Mouse (Mus musculus) intestine, postnatal 0 days (tissue): Measurements from ENCODE around the gene Olfr314. TPM values are rescaled to one million over a fixed set of nuclear protein-coding genes. Genes with fewer than 3 reads are reported as not detected.
"Not testable (repeated sequence)": the region's sequence is repeated elsewhere in the genome, so short reads cannot be mapped to it uniquely, and the experiment has no call there.

Experiments used
- ATAC-seq: fragments of 200-750 bp; cut with Nextera tagmentation; 2 replicates; pipeline ENCODE4 v1.8.0; 2017; ENCODE audit warnings: mild to moderate bottlenecking, moderate TSS enrichment, moderate library complexity
- H3K27ac ChIP-seq: fragments of 300-500 bp; sonication (generic); 2 replicates; pipeline ENCODE4 v1.5.1; 2014; ENCODE audit warnings: mild to moderate bottlenecking, low read depth, low read length, moderate library complexity
- H3K27me3 ChIP-seq: fragments of 300-500 bp; sonication (generic); replicated peaks from 2 replicates; pipeline ENCODE4 v1.6.1; 2014; ENCODE audit warnings: low read length, mixed read lengths; ENCODE audit not compliant: control insufficient read depth, insufficient read depth
- H3K36me3 ChIP-seq: fragments of 300-500 bp; sonication (generic); 2 replicates; pipeline ENCODE4 v1.6.1; 2014; ENCODE audit warnings: mild to moderate bottlenecking, moderate library complexity; ENCODE audit not compliant: control insufficient read depth, insufficient read depth
- H3K4me1 ChIP-seq: fragments of 300-500 bp; sonication (generic); replicated peaks from 2 replicates; pipeline ENCODE4 v1.6.1; 2014; ENCODE audit warnings: antibody characterized with exemption, low read length, mixed read lengths; ENCODE audit not compliant: control insufficient read depth, insufficient read depth
- H3K4me2 ChIP-seq: fragments of 300-500 bp; sonication (generic); replicated peaks from 2 replicates; pipeline ENCODE4 v1.6.1; 2014; ENCODE audit warnings: low read depth, mild to moderate bottlenecking, moderate library complexity
- H3K4me3 ChIP-seq: fragments of 300-500 bp; sonication (generic); 2 replicates; pipeline ENCODE4 v1.5.1; 2014; ENCODE audit warnings: low read depth, low read length
- H3K9ac ChIP-seq: fragments of 300-500 bp; sonication (generic); 2 replicates; pipeline ENCODE4 v1.6.1; 2014; ENCODE audit warnings: mild to moderate bottlenecking, low read depth, low read length
- H3K9me3 ChIP-seq: fragments of 300-500 bp; sonication (generic); 2 replicates; pipeline ENCODE4 v1.6.1; 2016; ENCODE audit warnings: mixed run types; ENCODE audit not compliant: control insufficient read depth
- CTCF ChIP-seq: sonication (generic); IDR thresholded peaks from 2 replicates; pipeline ENCODE4 v1.5.1; 2016; ENCODE audit warnings: low read depth, mild to moderate bottlenecking, control low read depth, antibody characterized with exemption, moderate library complexity
- WGBS: fragments of 180-500 bp; shearing (Covaris S2); extraction: QIAGEN DNeasy Blood & Tissue Kit; methylation state at CpG from one replicate; pipeline ENCODE4 v1.1.7; 2014; 5-methylcytosine and 5-hydroxymethylcytosine counted together
- polyA plus RNA-seq: library from polyadenylated mRNA; unstranded; fragments of >200 nt; fragmentation: Nextera tagmentation; extraction: Ambion mirVana; gene quantifications from 2 replicates; pipeline ENCODE4 v1.2.1, GENCODE M21; 2015

The Olfr314 gene
- polyA plus RNA-seq, 1 experiment from 2014 or later: not detected

DNA sequence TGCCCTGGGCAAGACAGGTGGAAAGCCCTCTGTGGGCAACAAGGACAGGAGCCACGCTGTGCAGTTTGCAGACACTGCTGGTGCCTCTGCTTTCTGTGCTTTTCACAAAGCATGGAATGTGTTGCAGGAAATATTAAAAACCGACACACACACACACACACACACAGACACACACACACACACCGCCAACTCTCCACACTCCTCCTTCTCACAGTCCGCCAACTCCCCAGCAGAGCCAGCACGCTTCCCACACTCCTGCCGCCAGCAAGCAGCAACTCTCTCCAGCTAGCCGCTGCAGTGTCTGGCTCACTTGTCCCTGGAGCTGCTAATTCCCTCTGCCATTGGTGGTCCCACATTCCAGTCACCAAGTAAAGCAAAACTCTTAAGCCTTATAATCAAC, 14.1 kb downstream of the Olfr314 start:
- H3K9ac ChIP-seq: no peak overlapping the region
- no peaks in the 10 kb centered on the region for H3K27me3 ChIP-seq
- H3K4me1 ChIP-seq: 0 out of 2 replicates have a peak, but pooled peaks cover 2% of the 10 kb centered on the region
- no peaks in the 10 kb centered on the region for H3K36me3 ChIP-seq
- no peak overlapping the region for H3K4me2 ChIP-seq
- no peak for TF ChIP-seq CTCF
- H3K27ac ChIP-seq: no peak overlapping the region
- WGBS: 73% methylated on average over 7 of the region's 7 CpGs
- H3K9me3 ChIP-seq: no peaks in the 10 kb centered on the region
- ATAC-seq: no peak
- no peak overlapping the region for H3K4me3 ChIP-seq

- no peaks in the 10 kb centered on the region for H3K9me3 ChIP-seq
- 74% methylated on average over 5 of the region's 5 CpGs for WGBS
- 0 out of 2 replicates have a peak, but pooled peaks cover 2% of the 10 kb centered on the region for H3K4me1 ChIP-seq
- H3K36me3 ChIP-seq: no peaks in the 10 kb centered on the region
- H3K27ac ChIP-seq: no peak overlapping the region
- no peaks in the 10 kb centered on the region for H3K27me3 ChIP-seq
- no peak for ATAC-seq
- H3K4me3 ChIP-seq: no peak overlapping the region
- no peak for TF ChIP-seq CTCF
- no peak overlapping the region for H3K9ac ChIP-seq
- H3K4me2 ChIP-seq: no peak overlapping the region
These were observed 17.0 kb downstream of the Olfr314 start for GRCm38 (mm10) chr11:58799747-58800146.

DNA sequence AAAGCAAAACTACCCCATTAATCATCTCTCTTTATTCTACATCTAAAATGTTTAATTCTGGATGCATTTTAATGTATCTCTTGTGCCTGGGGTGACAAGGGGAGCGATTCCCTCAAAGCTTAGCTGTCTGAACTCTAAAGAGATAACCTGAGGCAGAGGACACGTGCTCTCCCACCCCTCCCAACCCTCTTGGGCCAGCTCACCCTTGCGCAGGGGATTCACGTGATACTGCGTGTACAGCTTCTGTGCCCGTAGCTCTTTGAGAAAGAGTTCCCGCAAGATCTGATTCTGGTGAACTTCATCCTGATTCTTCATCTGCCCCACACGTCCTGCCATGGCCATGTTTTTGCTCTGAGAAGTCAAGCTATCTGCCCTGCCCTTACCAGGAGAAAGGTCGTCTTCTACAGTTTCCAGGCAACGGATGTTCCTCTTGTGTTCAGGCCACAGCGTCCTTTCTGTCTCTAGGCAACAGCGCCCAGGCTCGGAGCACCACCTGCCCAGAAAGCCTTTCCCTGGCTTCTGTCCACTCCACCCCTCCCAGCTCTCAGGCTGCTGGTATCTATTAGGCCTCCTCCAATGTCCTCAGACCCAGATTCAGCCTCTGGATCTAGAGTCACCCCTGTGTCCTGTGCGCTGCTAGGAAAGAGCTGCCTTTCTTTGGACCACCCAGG, 18.9 kb downstream of the Olfr314 start, which contains the start of gene Fam183b:
TSS of gene Fam183b (minus strand) at position 403 of the 671 bp plus-strand sequence.
- Histone ChIP-seq H3K9me3 (no peaks in the 10 kb centered on the region), H3K27me3 (no peaks in the 10 kb centered on the region), H3K9ac (no peak within 1 kb of the TSS), H3K36me3 (no peaks in the 10 kb centered on the region), H3K4me3 (no peak within 1 kb of the TSS), H3K4me1 (0 out of 2 replicates have a peak, but pooled peaks cover 2% of the 10 kb centered on the region), H3K27ac (no peak within 1 kb of the TSS), H3K4me2 (peak within 1 kb of the TSS; percentile 44)
- 6% methylated on average over 14 of the region's 14 CpGs for WGBS
- ATAC-seq: peak; percentile 53; the same call in 1 of the 2 replicates
- TF ChIP-seq CTCF: no peak

- 13% methylated on average over 4 of the region's 4 CpGs for WGBS
- Histone ChIP-seq H3K36me3 (no peaks in the 10 kb centered on the region), H3K4me2 (no peak overlapping the region), H3K27ac (no peak overlapping the region), H3K4me1 (0 out of 2 replicates have a peak, but pooled peaks cover 2% of the 10 kb centered on the region), H3K9ac (no peak overlapping the region), H3K27me3 (no peaks in the 10 kb centered on the region), H3K9me3 (no peaks in the 10 kb centered on the region), H3K4me3 (no peak overlapping the region)
- no peak for ATAC-seq
- no peak for TF ChIP-seq CTCF
These were observed 21.1 kb downstream of the Olfr314 start for GRCm38 (mm10) chr11:58803871-58804270.

GRCm38 (mm10) chr11:58804393-58804792, 21.6 kb downstream of the Olfr314 start:
- no peaks in the 10 kb centered on the region for H3K27me3 ChIP-seq
- no peaks in the 10 kb centered on the region for H3K36me3 ChIP-seq
- 14% methylated on average over 2 of the region's 2 CpGs for WGBS
- H3K4me3 ChIP-seq: no peak overlapping the region
- no peak overlapping the region for H3K4me2 ChIP-seq
- H3K9me3 ChIP-seq: no peaks in the 10 kb centered on the region
- no peak overlapping the region for H3K9ac ChIP-seq
- ATAC-seq: 0 out of 2 replicates have a peak, but pooled peaks have one; percentile 25
- H3K27ac ChIP-seq: no peak overlapping the region
- H3K4me1 ChIP-seq: 0 out of 2 replicates have a peak, but pooled peaks cover 2% of the 10 kb centered on the region
- TF ChIP-seq CTCF: no peak

DNA sequence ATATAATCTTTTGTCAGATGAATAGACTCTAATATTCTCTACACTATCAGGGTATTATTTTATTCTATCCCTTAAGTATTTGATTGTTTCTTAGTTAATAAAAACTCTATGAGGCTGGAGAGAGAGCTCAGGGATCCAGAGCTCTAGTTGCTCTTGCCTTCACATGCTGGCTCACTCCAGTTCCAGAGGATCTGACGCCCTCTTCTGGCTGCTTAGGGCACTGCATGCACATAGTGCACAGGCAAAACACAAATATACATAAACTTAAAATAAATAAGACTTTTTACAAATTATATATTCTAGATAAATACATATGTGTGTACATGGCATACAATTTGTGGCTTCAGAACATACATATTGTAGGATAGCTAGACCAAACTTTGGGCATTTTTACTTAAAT, 29.2 kb downstream of the Olfr314 start:
- Histone ChIP-seq H3K27me3 (no peaks in the 10 kb centered on the region), H3K4me1 (no peaks in the 10 kb centered on the region), H3K9me3 (no peaks in the 10 kb centered on the region), H3K9ac (no peak overlapping the region), H3K27ac (no peak overlapping the region), H3K4me3 (no peak overlapping the region), H3K36me3 (no peaks in the 10 kb centered on the region), H3K4me2 (no peak overlapping the region)
- no peak for ATAC-seq
- TF ChIP-seq CTCF: peak; percentile 53
- 11% methylated on average over 1 of the region's 1 CpGs for WGBS

- H3K36me3 ChIP-seq, H3K4me1 ChIP-seq, H3K4me2 ChIP-seq, H3K9ac ChIP-seq, H3K4me3 ChIP-seq, H3K27ac ChIP-seq, H3K9me3 ChIP-seq, H3K27me3 ChIP-seq, ATAC-seq: not testable (repeated sequence)
- 61% methylated on average over 1 of the region's 1 CpGs for WGBS
These were observed 31.9 kb downstream of the Olfr314 start, which contains the start of gene Olfr313 for GRCm38 (mm10) chr11:58814700-58815099. Olfr313 (plus strand) TSS chr11:58815000.
